Mouse (Mus musculus) liver, postnatal 0 days (tissue): ENCODE data around the gene Ywhab.

Experiments
- CTCF ChIP-seq: sonication (generic); IDR thresholded peaks from 2 replicates; pipeline ENCODE4 v1.5.1; 2016; ENCODE audit warnings: antibody characterized with exemption, low read depth
- EP300 ChIP-seq: IDR thresholded peaks from 2 replicates; pipeline ENCODE4 v1.6.1; 2016; ENCODE audit warnings: antibody characterized with exemption, low read depth, mild to moderate bottlenecking

DNA sequence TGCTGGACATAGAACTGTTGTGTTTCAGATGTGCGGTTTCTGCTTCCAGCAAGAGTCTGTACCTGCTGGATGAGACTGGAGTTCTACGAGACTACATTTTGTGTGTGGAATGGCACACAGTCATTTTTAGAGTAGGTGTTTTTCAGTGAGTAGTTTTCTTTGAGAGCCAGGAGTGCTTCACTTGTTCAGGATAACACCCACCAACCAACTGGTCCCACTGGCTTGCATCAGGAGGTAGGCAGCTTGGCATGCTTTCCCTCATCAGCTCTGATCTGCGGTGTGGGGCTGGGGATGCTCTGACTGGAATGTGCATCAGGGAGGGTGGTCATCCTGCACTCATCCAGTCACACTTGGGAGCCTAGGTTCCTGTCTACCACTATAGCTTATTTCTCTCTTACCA is 7.9 kb downstream of the Ywhab start:
- TF ChIP-seq EP300 (no peak), CTCF (no peak)
